Mouse (Mus musculus): Measurements from ENCODE around the gene Ccno. TPM values are rescaled to one million over a fixed set of nuclear protein-coding genes. Genes with fewer than 3 reads are reported as not detected.
"Not testable (repeated sequence)": the region's sequence is repeated elsewhere in the genome, so short reads cannot be mapped to it uniquely, and the experiment has no call there.

Gene Ccno
- polyA plus RNA-seq, 1 experiment = 0.32 TPM

DNA sequence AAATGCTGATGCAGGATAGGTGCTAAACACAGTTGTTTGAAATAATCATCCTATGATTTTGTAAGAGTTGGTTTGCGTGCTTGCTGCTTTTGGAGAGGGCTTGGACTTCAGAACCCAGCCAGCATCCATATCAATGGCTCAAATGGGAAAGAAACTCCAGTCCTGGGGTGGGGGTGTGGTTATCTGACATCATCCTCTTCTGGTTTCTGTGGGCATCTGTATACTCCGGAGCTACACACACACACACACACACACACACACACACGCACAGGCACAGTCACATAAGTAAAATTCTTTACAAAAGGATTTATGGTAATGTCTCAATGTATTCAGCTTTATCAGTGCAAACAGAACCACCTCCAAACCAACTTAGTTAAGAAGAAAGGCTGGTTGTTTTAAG, 12.5 kb downstream of the Ccno start:
- TF ChIP-seq CTCF (IDR thresholded peaks at IDR 0.05; ENCODE audit: extremely low read depth, insufficient read length, insufficient replicate concordance, low read depth, low read length) (no peak), POLR2A (IDR thresholded peaks at IDR 0.05; ENCODE audit: low read depth, low read length) (no peak)
- 66% methylated on average over 3 of the region's 3 CpGs for WGBS
- Histone ChIP-seq H3K4me1 (ENCODE audit: control insufficient read depth, insufficient read depth, insufficient read length, low read length) (peaks cover 6% of the 10 kb centered on the region), H3K27ac (ENCODE audit: insufficient read depth, low read depth, low read length) (no peak overlapping the region), H3K36me3 (ENCODE audit: control insufficient read depth, insufficient read depth, low read length) (no peaks in the 10 kb centered on the region), H3K27me3 (ENCODE audit: control insufficient read depth, insufficient read depth, low read length) (peaks cover 15% of the 10 kb centered on the region; the same call in 1 of the 2 replicates), H3K4me3 (ENCODE audit: low read depth, low read length) (no peak overlapping the region)

DNA sequence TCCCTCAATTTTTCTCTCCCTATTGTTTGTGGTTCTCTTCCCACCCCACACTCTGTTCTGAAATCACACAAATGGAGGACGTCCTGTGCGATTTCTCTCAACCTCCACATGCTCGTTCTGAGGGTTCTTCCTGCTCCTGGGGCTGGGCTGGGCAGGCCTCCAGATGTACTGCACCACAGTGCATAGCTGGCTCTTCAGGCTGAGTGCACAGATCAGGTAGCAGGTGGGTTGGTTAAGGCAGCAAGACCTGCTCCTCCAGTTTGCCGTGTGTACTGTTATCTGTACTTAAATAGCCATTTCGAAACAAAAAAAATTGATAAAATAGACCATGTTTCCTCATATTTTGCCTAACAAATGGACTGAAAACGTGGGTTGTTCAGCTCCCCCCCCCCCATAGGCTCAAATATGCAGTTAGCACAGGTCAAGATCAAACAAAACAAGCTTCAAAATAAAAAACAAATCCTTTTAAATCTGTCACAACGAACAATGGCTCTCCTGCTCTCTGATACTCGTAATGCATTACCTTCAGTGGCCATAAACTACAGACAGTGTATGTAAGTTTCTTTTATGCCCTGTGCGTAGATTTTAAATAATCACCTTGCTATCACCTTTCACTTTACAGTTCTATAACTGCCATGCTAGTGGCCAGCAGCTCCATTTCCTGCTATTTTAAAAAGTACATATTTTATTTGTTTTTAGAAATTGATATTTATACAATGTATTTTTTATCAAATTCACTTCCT, 13.1 kb downstream of the Ccno start:
- TF ChIP-seq CTCF (IDR thresholded peaks at IDR 0.05; ENCODE audit: extremely low read depth, insufficient read length, insufficient replicate concordance, low read depth, low read length) (no peak), POLR2A (IDR thresholded peaks at IDR 0.05; ENCODE audit: low read depth, low read length) (no peak)
- Histone ChIP-seq H3K27ac (ENCODE audit: insufficient read depth, low read depth, low read length) (no peak overlapping the region), H3K4me3 (ENCODE audit: low read depth, low read length) (no peak overlapping the region), H3K36me3 (ENCODE audit: control insufficient read depth, insufficient read depth, low read length) (no peaks in the 10 kb centered on the region), H3K27me3 (ENCODE audit: control insufficient read depth, insufficient read depth, low read length) (peaks cover 12% of the 10 kb centered on the region; the same call in 1 of the 2 replicates), H3K4me1 (ENCODE audit: control insufficient read depth, insufficient read depth, insufficient read length, low read length) (peaks cover 6% of the 10 kb centered on the region)
- whole genome bisulfite sequencing = 24% methylated on average over 9 of the region's 9 CpGs

- Histone ChIP-seq H3K27me3 (ENCODE audit: control insufficient read depth, insufficient read depth, low read length) (no peaks in the 10 kb centered on the region), H3K4me1 (ENCODE audit: control insufficient read depth, insufficient read depth, insufficient read length, low read length) (no peaks in the 10 kb centered on the region; the same call in 1 of the 2 replicates), H3K4me3 (ENCODE audit: low read depth, low read length) (no peak overlapping the region), H3K27ac (ENCODE audit: insufficient read depth, low read depth, low read length) (no peak overlapping the region), H3K36me3 (ENCODE audit: control insufficient read depth, insufficient read depth, low read length) (no peaks in the 10 kb centered on the region)
- 69% methylated on average over 6 of the region's 6 CpGs for WGBS
- TF ChIP-seq CTCF (IDR thresholded peaks at IDR 0.05; ENCODE audit: extremely low read depth, insufficient read length, insufficient replicate concordance, low read depth, low read length) (no peak), POLR2A (IDR thresholded peaks at IDR 0.05; ENCODE audit: low read depth, low read length) (no peak)
These were observed 25.1 kb downstream of the Ccno start for GRCm38 (mm10) chr13:113012683-113013082.

- H3K27me3 ChIP-seq (ENCODE audit: control insufficient read depth, insufficient read depth, low read length); H3K4me1 ChIP-seq (ENCODE audit: control insufficient read depth, insufficient read depth, insufficient read length, low read length); H3K36me3 ChIP-seq (ENCODE audit: control insufficient read depth, insufficient read depth, low read length): not testable (repeated sequence)
- H3K27ac ChIP-seq (ENCODE audit: insufficient read depth, low read depth, low read length) = peak overlapping the region; percentile 59
- 6% methylated on average over 19 of the region's 20 CpGs for WGBS
- peak overlapping the region; percentile 57 for H3K4me3 ChIP-seq (ENCODE audit: low read depth, low read length)
These were observed 25.8 kb downstream of the Ccno start for GRCm38 (mm10) chr13:113013174-113013953.

DNA sequence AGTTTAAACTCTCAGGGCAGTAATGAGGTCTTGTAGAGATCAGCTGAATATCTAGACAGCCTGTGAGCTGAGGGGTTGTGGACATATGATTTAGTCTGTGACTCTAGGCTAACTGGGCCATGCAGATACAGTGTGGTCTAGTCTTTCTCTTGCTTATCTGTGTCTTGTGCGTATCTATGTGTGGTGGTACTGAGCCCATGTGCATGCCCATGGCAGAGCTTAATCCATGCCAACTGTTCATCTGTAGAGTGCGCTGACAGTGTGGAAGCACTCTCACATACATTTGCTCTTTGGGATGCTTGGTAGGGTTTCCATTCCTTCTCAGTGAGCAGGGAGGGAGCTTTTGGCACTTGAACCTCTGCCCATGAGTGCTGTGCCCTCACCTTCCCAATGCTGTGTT, 33.9 kb downstream of the Ccno start:
- 0 out of 2 replicates have a peak, but pooled peaks cover 2% of the 10 kb centered on the region for H3K27me3 ChIP-seq (ENCODE audit: control insufficient read depth, insufficient read depth, low read length)
- TF ChIP-seq POLR2A (IDR thresholded peaks at IDR 0.05; ENCODE audit: low read depth, low read length) = no peak
- 51% methylated on average over 2 of the region's 2 CpGs for WGBS
- H3K36me3 ChIP-seq (ENCODE audit: control insufficient read depth, insufficient read depth, low read length) = no peaks in the 10 kb centered on the region
- peaks cover 7% of the 10 kb centered on the region; the same call in 1 of the 2 replicates for H3K4me1 ChIP-seq (ENCODE audit: control insufficient read depth, insufficient read depth, insufficient read length, low read length)
- H3K4me3 ChIP-seq (ENCODE audit: low read depth, low read length) = no peak overlapping the region
- no peak overlapping the region for H3K27ac ChIP-seq (ENCODE audit: insufficient read depth, low read depth, low read length)

GRCm38 (mm10) chr13:113022467-113022866, 34.9 kb downstream of the Ccno start:
- H3K27me3 ChIP-seq (ENCODE audit: control insufficient read depth, insufficient read depth, low read length) = 0 out of 2 replicates have a peak, but pooled peaks cover 2% of the 10 kb centered on the region
- H3K4me3 ChIP-seq (ENCODE audit: low read depth, low read length) = no peak overlapping the region
- peaks cover 7% of the 10 kb centered on the region; the same call in 1 of the 2 replicates for H3K4me1 ChIP-seq (ENCODE audit: control insufficient read depth, insufficient read depth, insufficient read length, low read length)
- WGBS = 52% methylated on average over 8 of the region's 8 CpGs
- H3K36me3 ChIP-seq (ENCODE audit: control insufficient read depth, insufficient read depth, low read length) = no peaks in the 10 kb centered on the region
- TF ChIP-seq POLR2A (IDR thresholded peaks at IDR 0.05; ENCODE audit: low read depth, low read length) (no peak), CTCF (IDR thresholded peaks at IDR 0.05; ENCODE audit: extremely low read depth, insufficient read length, insufficient replicate concordance, low read depth, low read length) (no peak)
- H3K27ac ChIP-seq (ENCODE audit: insufficient read depth, low read depth, low read length) = no peak overlapping the region
